18 mouse cellular contexts compared by ENCODE assay signal in genomic region chr19:58419278-58419677, GRCm38 (mm10). TPM values are rescaled to one million over a fixed set of nuclear protein-coding genes. Genes with fewer than 3 reads are reported as not detected.
DNase-seq lines count a peak whose midpoint lies in the region; ATAC-seq and TF ChIP-seq lines count a peak whose summit lies in the region.
"Had no signal": no experiment of that assay in that cellular context is flagged by ENCODE, and none has a peak within 500 bp of the region (broad histone marks: within the 10 kb centered on the region; RNA-seq: fewer than 3 reads in every experiment).

No protein-coding gene starts in this region.

- TF ChIP-seq POLR2A in limb, embryonic 14.5 days (IDR thresholded peaks at IDR 0.05; ENCODE audit: borderline replicate concordance, extremely low read depth, insufficient read depth, insufficient read length) = no peak

- 55% methylated on average over 3 of the region's 3 CpGs for WGBS in heart, embryonic 12.5 days
- WGBS in limb, embryonic 11.5 days = 44% methylated on average over 3 of the region's 3 CpGs
- 64% methylated on average over 3 of the region's 3 CpGs for WGBS in limb, embryonic 10.5 days
- 75% methylated on average over 3 of the region's 3 CpGs for WGBS in embryonic facial prominence, embryonic 11.5 days
- WGBS in limb, embryonic 14.5 days = 20% methylated on average over 3 of the region's 3 CpGs

- H3K27ac ChIP-seq in heart, embryonic 12.5 days (ENCODE audit: poor library complexity, severe bottlenecking) = peak overlapping the region; percentile 26; the same call in 1 of the 2 replicates
- H3K27ac ChIP-seq in limb, embryonic 11.5 days (replicated peaks; ENCODE audit: low read depth, low read length) = no peak overlapping the region
- H3K27ac ChIP-seq in limb, embryonic 10.5 days = no peak overlapping the region
- H3K27ac ChIP-seq in embryonic facial prominence, embryonic 11.5 days (replicated peaks; ENCODE audit: low read depth, low read length) = no peak overlapping the region
- H3K27ac ChIP-seq in limb, embryonic 14.5 days (replicated peaks; ENCODE audit: low read depth, low read length) = 0 out of 2 replicates have a peak overlapping the region, but pooled peaks have one; percentile 26
- H3K27ac ChIP-seq: hindbrain, embryonic 13.5 days; midbrain, embryonic 13.5 days had no signal

- no peaks in the 10 kb centered on the region for H3K27me3 ChIP-seq in heart, embryonic 12.5 days (replicated peaks)
- no peaks in the 10 kb centered on the region for H3K27me3 ChIP-seq in limb, embryonic 11.5 days (ENCODE audit: control insufficient read depth, insufficient read depth, low read length)
- H3K27me3 ChIP-seq in limb, embryonic 10.5 days (ENCODE audit: low read depth, poor library complexity, severe bottlenecking) = no peaks in the 10 kb centered on the region
- H3K27me3 ChIP-seq in embryonic facial prominence, embryonic 11.5 days (ENCODE audit: control insufficient read depth, insufficient read depth, low read length) = no peaks in the 10 kb centered on the region
- H3K27me3 ChIP-seq in limb, embryonic 14.5 days (ENCODE audit: control insufficient read depth, insufficient read depth, low read length) = no peaks in the 10 kb centered on the region
- H3K27me3 ChIP-seq: hindbrain, embryonic 13.5 days; midbrain, embryonic 13.5 days had no signal

- no peaks in the 10 kb centered on the region for H3K9me3 ChIP-seq in heart, embryonic 12.5 days (replicated peaks)
- no peaks in the 10 kb centered on the region for H3K9me3 ChIP-seq in limb, embryonic 11.5 days (ENCODE audit: control insufficient read depth, low read length)
- H3K9me3 ChIP-seq in limb, embryonic 10.5 days (replicated peaks) = no peaks in the 10 kb centered on the region
- H3K9me3 ChIP-seq in embryonic facial prominence, embryonic 11.5 days (replicated peaks; ENCODE audit: control insufficient read depth, low read length) = no peaks in the 10 kb centered on the region
- H3K9me3 ChIP-seq in limb, embryonic 14.5 days (ENCODE audit: control insufficient read depth, low read length) = no peaks in the 10 kb centered on the region
- H3K9me3 ChIP-seq: hindbrain, embryonic 13.5 days; midbrain, embryonic 13.5 days had no signal

- H3K36me3 ChIP-seq in heart, embryonic 12.5 days = no peaks in the 10 kb centered on the region
- no peaks in the 10 kb centered on the region for H3K36me3 ChIP-seq in limb, embryonic 11.5 days (ENCODE audit: control insufficient read depth, insufficient read depth, low read length)
- H3K36me3 ChIP-seq in limb, embryonic 10.5 days = no peaks in the 10 kb centered on the region
- no peaks in the 10 kb centered on the region for H3K36me3 ChIP-seq in embryonic facial prominence, embryonic 11.5 days (replicated peaks; ENCODE audit: control insufficient read depth, insufficient read depth, low read depth, low read length)
- H3K36me3 ChIP-seq in limb, embryonic 14.5 days (ENCODE audit: control insufficient read depth, insufficient read depth, low read length) = no peaks in the 10 kb centered on the region
- H3K36me3 ChIP-seq: hindbrain, embryonic 13.5 days; midbrain, embryonic 13.5 days had no signal

- H3K4me1 ChIP-seq in heart, embryonic 12.5 days (replicated peaks) = peaks cover 8% of the 10 kb centered on the region
- H3K4me1 ChIP-seq in limb, embryonic 11.5 days (ENCODE audit: control insufficient read depth, insufficient read depth, low read length) = peaks cover 8% of the 10 kb centered on the region
- H3K4me1 ChIP-seq in limb, embryonic 10.5 days = peaks cover 19% of the 10 kb centered on the region
- H3K4me1 ChIP-seq in embryonic facial prominence, embryonic 11.5 days (ENCODE audit: control insufficient read depth, insufficient read depth, low read length) = no peaks in the 10 kb centered on the region; the same call in 1 of the 2 replicates
- H3K4me1 ChIP-seq in limb, embryonic 14.5 days (ENCODE audit: control insufficient read depth, insufficient read depth, low read length) = peaks cover 10% of the 10 kb centered on the region
- H3K4me1 ChIP-seq: midbrain, embryonic 13.5 days had no signal

- no peak overlapping the region for H3K4me2 ChIP-seq in heart, embryonic 12.5 days
- H3K4me2 ChIP-seq in limb, embryonic 11.5 days (ENCODE audit: low read depth, severe bottlenecking) = 0 out of 2 replicates have a peak overlapping the region, but pooled peaks have one; percentile 12
- no peak overlapping the region for H3K4me2 ChIP-seq in embryonic facial prominence, embryonic 11.5 days (ENCODE audit: low read depth, low read length)
- no peak overlapping the region for H3K4me2 ChIP-seq in limb, embryonic 14.5 days (replicated peaks; ENCODE audit: low read depth, low read length, severe bottlenecking)
- H3K4me2 ChIP-seq: hindbrain, embryonic 13.5 days; liver, embryonic 11.5 days; midbrain, embryonic 13.5 days had no signal

- no peak overlapping the region for H3K4me3 ChIP-seq in heart, embryonic 12.5 days
- no peak overlapping the region for H3K4me3 ChIP-seq in limb, embryonic 11.5 days (ENCODE audit: low read depth, low read length)
- H3K4me3 ChIP-seq in limb, embryonic 10.5 days = no peak overlapping the region
- H3K4me3 ChIP-seq in embryonic facial prominence, embryonic 11.5 days (ENCODE audit: low read depth, low read length) = no peak overlapping the region
- no peak overlapping the region for H3K4me3 ChIP-seq in limb, embryonic 14.5 days (replicated peaks; ENCODE audit: low read length)
- H3K4me3 ChIP-seq: erythroblast, embryonic 14.5 days; hindbrain, embryonic 13.5 days; midbrain, embryonic 13.5 days; myocyte had no signal

- ATAC-seq in heart, embryonic 12.5 days (ENCODE audit: insufficient number of reproducible peaks, low FRiP score) = no peak; the same call in 1 of the 2 replicates
- ATAC-seq in limb, embryonic 11.5 days (ENCODE audit: insufficient number of reproducible peaks, low FRiP score, low TSS enrichment, low read depth) = peak; percentile 74
- peak; percentile 48; the same call in 1 of the 2 replicates for ATAC-seq in embryonic facial prominence, embryonic 11.5 days (replicated peaks; ENCODE audit: insufficient number of reproducible peaks, low FRiP score, low TSS enrichment, low read depth)
- ATAC-seq in limb, embryonic 14.5 days (ENCODE audit: low FRiP score, low read depth) = no peak
- ATAC-seq: forebrain, embryonic 14.5 days; midbrain, embryonic 13.5 days had no signal

- no peak for DNase-seq in heart, adult 8-10 months (ENCODE audit: low spot score)
- no peak for DNase-seq in limb, embryonic 11.5 days (ENCODE audit: low spot score)
- no peak for DNase-seq in limb, embryonic 10.5 days (ENCODE audit: low spot score)
- no peak for DNase-seq in embryonic facial prominence, embryonic 11.5 days (ENCODE audit: low spot score)
- DNase-seq in limb, embryonic 14.5 days (ENCODE audit: low spot score) = no peak
- no peak for DNase-seq in c-Kit-positive CD71-positive TER-119-positive erythroid progenitor cells, embryonic 14.5 days (ENCODE audit: low spot score)
- DNase-seq: cerebellum, postnatal 10 days; kidney, adult 11 months; spleen, adult 18-20 months; thymus, postnatal 14 days had no signal

- H3K9ac ChIP-seq in heart, embryonic 12.5 days = no peak overlapping the region
- no peak overlapping the region for H3K9ac ChIP-seq in limb, embryonic 11.5 days (ENCODE audit: low read length)
- H3K9ac ChIP-seq in embryonic facial prominence, embryonic 11.5 days (replicated peaks; ENCODE audit: low read length) = no peak overlapping the region
- no peak overlapping the region for H3K9ac ChIP-seq in limb, embryonic 14.5 days (ENCODE audit: low read depth, low read length, severe bottlenecking)
- H3K9ac ChIP-seq: hindbrain, embryonic 13.5 days; midbrain, embryonic 13.5 days had no signal

RNA-seq across cellular contexts. Expression of gene Gfra1, which starts 36.4 kb away (rescaled TPM):
- 6.1 and 6.4 TPM in 2 replicates for polyA plus RNA-seq in heart, embryonic 12.5 days (2016; fragmentation: Nextera tagmentation; extraction: Ambion mirVana)
- 1 to 10 TPM; 4.8 to 5.4 (median 5.2) TPM for total RNA-seq in heart, adult 8-10 months (2022)
- polyA plus RNA-seq in limb, embryonic 11.5 days (2014; fragmentation: Nextera tagmentation; extraction: Ambion mirVana) = 5.6 and 5.8 TPM in 2 replicates
- 3.0 and 5.1 TPM in 2 replicates for polyA plus RNA-seq in limb, embryonic 10.5 days (2016; fragmentation: Nextera tagmentation; extraction: Ambion mirVana)
- polyA plus RNA-seq in embryonic facial prominence, embryonic 11.5 days (2014; fragmentation: Nextera tagmentation; extraction: Ambion mirVana) = 15.0 and 16.4 TPM in 2 replicates
- 19.5 and 20.3 TPM in 2 replicates for polyA plus RNA-seq in limb, embryonic 14.5 days (2012; rRNA removed)
- polyA plus RNA-seq in limb, embryonic 14.5 days (2014; fragmentation: Nextera tagmentation; extraction: Ambion mirVana) = 18.5 and 19.9 TPM in 2 replicates
- total RNA-seq: CH12.LX had no signal
- polyA plus RNA-seq: erythroblast, embryonic 14.5 days had no signal

Comparison
In these comparisons a context has a peak if more than half of its experiments do, and no peak if none do; other contexts are left out.
1. ATAC-seq: peak in limb, embryonic 11.5 days (single experiment) and embryonic facial prominence, embryonic 11.5 days (single experiment); none in heart, embryonic 12.5 days (single experiment) and limb, embryonic 14.5 days (single experiment).
2. H3K27ac ChIP-seq: peak in heart, embryonic 12.5 days (single experiment) and limb, embryonic 14.5 days (single experiment); none in limb, embryonic 11.5 days (single experiment), limb, embryonic 10.5 days (single experiment) and embryonic facial prominence, embryonic 11.5 days (single experiment).